Mouse (Mus musculus) right cerebral cortex, postnatal 36 days (tissue): ENCODE measurements around the gene Mafg.

ENCODE experiments used
- DNase-seq, 2 experiments: peaks; one replicate each; pipeline ENCODE4 v3.0.0; 2022; ENCODE audit warnings: low spot score in 2 of 2, mixed read lengths in 1 of 2

Gene Mafg

DNA sequence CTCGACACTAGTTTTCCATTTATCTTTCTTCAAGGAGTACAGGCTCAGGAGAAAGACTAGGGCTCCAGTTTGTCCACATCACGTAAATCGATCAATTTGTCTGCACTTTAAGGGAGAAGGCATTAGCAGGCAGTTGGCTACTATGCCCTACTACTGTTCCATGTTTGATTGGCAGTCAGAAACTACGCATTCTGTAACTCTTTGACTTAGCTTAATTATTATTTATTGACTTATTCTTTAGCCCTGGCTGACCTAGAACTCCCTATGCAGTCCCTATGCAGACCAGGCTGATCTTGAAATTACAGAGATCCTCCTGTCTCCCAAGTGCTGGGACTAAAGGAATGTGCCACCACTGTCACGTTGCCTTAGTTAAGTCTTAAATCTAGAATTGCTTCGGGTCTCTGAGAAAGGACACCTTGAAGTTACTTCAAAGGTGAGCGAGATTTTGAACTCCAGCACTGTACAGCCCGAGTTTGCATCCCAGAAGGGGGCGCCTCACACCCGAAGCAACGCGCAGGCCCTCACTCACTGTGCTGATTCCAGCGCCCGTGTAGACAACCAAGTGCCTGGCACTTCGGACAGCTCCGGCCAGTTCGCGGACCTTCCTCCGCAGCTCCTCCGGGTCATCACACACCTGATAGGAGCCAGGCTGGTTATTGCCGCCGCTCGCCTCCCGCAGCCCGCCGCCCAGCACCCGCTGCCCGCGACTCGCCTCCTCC lies 9.3 kb downstream of the Mafg start:
- no peak for DNase-seq

DNA sequence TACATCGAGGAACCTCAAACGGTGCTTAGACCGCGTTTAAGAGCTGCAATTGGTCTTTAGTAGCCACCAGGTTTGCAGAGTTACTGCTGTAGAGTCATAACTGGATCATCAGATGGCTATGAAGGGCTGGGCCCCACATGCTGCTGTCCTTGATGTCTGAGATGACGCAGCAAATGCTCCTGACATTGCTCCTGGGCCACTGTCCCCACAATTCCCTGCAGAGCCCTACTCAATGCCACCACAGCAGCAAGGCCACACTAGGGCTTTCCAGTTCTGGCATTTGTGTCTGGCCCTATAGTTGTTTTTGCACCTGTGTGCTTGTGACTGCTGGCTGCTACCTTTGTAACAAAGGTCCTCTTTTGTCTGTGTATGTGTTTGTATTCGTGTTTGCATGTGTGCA lies 10.6 kb downstream of the Mafg start:
- DNase-seq = no peak

DNA sequence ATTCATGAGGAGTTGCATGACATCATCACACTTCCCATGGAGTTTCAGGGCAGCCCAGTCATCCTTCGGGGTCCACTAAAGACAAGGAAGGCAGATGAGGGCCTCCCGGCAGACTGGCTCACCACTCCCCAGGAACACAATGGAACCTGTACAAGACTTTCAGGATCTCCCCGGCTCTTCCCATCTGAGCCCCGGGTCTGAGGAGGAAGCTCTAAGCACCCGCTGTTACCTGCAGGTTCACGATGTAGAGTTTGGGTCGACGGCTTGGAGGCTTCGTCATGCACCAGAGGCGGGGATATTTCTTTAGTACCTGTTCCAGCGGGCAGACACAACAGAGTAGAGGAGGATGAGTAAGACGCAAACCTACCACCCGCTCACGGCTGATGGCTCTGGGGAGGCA lies 13.2 kb downstream of the Mafg start:
- no peak for DNase-seq

DNA sequence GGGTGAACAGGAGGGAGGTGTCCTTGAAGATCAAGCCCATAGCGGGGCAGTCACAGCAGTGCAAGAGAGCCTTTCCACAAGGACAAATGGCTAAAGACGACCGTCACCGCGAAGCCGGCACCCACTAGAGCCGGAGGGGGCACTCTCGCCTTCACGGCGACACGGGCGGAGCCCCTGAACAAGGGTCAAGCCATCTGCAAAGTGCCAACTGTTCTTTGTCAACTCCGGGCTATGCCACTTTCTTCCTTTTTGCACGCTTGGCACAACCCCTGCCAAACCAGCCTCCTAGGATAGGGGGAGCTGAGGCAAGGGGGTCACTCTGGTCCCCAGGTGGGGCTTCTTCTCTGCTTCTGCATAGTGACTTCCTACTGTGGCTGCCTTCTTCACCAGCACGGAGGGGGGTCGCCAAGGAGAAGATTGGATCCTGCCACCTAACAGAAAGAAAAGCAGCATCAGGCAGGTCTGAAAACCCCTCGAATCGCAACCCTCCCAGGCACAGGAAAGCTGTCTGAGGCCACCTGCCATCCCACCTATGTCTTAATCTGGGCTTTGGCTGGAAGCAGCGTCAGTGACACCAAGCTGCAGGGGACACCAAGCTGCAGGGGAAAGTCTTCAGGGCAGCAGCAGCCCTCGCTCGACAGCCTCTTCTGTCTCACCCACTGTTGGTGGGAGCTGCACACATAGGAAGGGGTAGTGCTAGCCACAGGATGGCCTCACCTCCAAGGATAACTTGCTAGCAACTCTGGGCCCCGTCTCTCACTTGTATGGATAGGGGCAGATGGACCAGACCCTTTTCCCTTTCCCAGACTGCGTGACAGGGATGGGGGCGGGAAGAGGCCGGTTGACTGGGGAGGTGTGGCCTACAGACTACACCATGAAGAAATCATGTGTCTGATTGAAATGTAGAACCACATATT lies 14.5 kb downstream of the Mafg start:
- DNase-seq = no peak

DNA sequence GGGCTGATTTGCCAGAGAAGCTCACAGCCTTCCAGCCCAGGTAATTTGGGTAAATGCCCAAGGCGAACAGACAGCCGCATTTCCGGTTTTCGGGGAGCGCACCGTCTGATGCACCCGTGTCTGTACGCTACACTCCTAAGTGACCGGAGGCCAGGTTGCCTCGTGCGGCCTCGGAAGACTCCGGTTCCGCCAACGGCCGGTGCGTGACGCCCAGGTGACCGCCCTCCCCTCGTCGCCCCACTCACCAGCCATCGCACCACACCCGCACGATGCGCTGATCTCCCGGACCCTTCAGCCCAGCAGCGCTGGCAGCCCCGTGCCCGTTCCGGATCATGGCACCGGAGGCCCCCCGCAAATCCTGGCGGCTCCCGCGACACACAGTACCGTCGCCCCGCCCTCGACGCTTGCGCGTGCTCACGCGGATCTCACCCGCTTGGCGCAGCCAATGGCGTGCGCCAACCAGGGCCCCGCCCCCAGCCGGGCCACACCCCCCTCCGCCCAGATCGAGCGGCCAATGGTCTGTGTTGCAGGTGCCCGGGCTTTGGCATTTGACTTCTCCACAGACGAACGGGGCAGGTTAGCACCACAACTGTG lies 15.8 kb downstream of the Mafg start, which contains the start of gene Pcyt2:
Gene Pcyt2, minus strand, starts transcription at position 418 of the 594 bp plus-strand sequence.
- DNase-seq = peak; percentile 87 to 88

DNA sequence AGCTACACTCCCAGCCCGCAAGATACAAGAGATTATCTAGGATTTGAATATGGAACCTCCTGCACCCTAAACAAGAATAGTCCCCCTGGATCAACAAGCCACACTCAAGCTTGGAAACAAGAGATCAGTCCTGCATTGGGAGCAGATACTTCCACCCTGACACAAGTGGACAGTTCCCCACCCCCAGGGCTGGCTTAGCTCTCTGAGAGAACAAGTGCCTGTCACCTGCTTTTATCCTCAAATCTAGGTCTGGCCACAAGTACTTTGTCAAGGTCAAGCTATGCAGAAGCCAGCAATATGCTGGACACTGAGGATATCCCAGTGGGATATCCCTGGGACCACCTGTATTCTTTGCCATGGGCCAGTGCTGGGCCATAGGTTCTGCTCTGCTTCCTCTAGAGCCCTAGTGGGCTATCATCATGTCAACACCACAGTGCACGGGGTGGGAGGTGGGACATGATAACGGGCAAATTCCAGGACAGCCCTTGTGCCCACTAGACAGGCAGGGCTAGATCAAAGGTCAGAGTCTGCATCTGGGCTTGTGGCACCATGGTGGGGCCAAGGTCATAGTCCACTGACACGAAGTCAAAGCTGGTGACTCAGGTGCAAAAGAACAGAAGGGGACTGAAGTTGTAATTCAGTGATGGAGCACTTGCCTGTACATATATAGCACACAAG lies 16.6 kb downstream of the Mafg start:
- no peak for DNase-seq

DNA sequence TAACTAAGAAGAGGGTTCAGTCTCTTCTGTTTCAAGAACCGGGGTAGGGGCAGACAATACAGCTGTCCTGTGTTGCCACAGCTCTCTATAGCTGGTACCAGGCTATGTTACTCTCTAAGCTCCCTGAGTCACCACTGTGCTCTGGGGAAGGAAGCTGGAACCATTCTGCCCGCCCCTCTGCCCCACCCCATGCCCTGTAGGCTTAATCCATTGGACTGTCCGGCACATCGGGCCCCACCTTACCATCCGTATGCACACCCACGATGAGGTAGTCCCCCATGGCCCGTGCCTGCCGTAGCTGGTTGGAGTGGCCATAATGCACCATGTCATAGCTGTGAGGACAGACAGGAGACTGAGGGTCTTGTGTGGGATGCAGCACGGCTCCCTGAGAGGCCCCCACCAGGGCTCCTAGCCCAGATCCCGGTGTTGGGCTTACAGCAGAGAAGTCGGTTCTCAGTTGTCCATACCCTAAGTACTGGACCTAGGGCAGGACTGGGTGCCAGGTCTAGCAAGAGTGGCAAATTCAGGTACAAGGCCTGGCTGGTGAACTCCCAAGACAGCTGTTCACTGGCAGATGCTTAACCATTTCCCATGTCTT lies 17.7 kb downstream of the Mafg start:
- DNase-seq = no peak

DNA sequence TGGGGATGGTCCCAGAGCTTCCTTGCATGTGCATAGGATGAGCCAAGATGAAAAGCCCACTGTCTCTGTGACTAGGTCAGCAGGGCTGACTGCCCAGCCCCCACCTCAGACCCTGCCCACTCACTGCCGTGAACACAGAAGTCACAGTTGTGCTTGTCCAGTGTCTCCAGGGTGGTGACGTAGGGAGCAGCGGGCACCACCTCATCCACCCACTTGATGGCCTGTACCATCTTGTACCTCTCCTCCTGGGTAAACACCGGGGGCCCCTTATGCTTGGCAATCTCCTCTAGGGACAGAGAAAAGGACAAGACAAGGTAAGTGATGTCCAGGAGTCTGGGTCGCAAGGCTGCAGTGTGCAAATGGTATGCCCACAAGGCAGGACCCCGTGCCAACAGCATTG lies 18.2 kb downstream of the Mafg start:
- DNase-seq = no peak

DNA sequence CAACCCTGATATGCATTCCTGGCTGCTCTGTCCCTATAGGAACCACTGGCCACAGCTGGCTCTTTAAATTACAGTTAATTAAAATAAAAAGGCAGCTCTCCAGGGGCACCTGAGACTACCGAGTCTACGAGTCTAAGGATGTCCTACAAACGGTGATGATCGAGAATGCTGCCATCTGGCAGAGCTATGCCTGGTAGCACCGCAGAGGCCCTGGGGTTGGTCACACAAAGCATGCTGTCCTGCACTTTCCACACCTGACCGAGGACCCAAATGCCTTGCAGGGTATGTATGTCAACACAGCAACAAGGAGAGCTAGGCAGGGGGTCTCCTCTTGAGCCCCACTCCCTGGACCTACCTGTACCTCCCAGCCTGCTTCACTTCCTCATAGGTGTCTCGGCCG lies 19.4 kb downstream of the Mafg start:
- no peak for DNase-seq

DNA sequence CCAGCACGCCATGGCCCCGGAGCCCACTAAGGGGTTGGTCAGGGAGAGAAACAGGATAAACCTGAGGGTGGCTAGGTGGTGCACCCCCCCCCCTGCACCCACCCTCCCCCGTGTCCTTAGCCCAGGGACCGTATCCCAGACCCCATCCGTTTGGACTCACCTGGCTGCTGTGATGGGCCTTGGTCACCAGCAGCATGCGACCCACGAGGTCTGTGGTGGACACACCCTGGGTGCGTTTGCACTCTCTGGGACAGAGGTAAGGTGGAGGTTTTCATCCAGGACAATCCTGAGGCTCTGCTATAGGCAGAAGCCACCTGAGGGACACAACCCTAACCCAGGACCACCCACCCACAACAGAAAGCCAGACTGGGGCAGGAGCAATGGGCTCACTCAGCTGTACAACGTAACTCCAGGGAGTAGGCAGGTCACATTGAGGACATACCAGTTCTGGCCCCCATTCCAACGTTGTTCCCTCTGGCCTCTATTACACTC lies 19.9 kb downstream of the Mafg start:
- DNase-seq = no peak

DNA sequence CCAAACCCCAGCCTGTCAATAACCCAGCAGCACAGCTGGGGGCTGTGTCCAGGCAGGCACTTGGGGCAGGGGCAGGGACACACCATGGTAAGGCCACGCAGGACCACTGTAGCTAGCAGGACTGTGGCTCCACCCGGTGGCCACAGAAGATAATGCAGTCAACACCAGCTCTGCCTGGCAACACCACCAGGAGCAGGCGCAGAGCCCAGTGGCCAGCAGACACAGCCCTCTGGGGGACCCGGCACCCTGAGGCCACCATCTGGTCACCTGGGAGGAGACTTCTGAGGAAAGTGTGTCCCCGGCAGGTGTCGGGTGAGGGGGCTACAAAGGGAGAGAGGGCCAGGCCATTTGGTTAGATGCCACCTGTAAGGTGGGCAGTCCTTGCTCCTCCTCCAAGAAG lies 20.6 kb downstream of the Mafg start:
- DNase-seq = no peak

DNA sequence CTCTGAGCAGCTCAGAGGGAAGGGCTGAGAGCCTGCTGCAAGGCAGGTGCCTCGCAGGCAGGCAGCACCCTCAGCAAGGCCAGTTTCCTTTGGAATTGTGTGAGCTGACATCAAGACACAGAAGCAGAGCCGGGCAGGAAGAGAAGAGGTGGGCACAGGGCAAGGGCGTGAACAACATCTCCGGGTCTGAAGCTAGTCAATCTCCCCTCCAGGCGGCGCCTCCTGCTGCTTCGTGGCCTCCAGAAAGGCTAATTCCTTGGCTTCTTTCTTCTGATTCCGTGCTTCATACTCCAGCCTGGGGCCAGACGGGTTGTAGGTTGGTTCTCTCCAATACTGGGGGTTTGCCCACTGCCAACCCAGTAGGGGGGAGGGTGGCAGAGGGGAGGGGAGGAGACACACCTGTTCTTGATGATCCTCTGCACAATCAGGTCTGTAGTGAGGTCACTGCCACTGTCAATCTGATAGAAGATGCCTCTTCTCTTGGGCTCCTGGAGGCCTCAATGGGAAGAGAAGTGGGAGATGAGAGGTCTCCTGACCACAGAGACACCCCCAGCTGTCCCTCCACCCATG lies 22.8 kb downstream of the Mafg start:
- no peak for DNase-seq

DNA sequence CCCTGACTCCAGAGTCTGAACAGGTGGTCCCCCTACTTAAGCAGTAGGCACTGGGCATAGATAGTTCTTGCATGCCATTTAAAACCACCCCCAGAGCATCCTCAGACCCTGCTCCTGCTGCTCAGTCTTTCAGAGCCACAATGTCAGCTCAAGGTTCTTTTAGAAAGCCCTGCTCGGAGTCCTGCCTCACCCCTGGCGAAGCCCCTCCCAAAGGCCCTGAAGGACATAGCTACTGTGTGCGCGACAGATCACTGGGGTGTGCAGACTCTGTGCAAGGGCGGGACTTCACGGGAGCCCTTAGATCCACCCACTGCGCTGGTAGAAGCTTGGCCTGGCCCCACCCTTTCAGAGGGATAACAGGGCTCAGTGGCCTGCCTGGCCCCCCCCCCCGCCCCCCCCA lies 24.1 kb downstream of the Mafg start:
- DNase-seq = no peak

DNA sequence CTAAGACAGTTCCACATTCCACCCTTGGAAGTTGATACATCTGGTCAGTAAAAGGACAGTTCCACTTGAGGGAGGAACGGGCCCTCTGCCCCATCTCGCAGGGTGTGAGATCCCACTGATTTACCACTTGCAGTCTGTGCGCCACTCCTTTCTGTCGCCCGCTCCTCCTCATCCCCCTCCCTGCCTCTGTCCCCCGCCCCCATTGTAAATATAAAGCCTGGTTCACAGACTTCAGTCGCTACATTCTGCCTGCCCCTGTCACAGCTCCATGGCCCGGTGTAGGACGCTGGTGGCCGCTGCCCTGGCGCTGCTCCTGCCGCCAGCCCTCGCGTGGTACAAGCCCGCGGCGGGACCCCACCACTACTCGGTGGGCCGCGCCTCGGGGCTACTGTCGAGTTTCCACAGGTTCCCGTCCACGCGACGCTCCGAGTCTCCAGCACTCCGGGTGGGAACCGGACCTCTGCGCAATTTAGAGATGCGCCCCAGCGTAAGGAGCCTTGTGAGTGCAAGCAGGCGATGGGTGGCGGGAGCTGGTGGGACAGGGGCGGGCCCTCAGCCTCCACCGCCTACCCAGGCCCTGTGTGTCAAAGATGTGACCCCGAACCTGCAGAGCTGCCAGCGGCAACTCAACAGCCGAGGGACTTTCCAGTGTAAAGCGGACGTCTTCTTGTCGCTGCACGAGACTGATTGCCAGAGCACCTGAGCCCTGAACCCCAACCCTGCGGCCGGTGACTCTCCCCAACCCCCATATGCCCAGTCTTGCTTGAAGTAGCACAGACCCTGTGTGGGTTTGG lies 25.0 kb downstream of the Mafg start, which contains the start of gene Npb:
Gene Npb, plus strand, starts transcription at position 237 of the 794 bp plus-strand sequence.
- no peak for DNase-seq

DNA sequence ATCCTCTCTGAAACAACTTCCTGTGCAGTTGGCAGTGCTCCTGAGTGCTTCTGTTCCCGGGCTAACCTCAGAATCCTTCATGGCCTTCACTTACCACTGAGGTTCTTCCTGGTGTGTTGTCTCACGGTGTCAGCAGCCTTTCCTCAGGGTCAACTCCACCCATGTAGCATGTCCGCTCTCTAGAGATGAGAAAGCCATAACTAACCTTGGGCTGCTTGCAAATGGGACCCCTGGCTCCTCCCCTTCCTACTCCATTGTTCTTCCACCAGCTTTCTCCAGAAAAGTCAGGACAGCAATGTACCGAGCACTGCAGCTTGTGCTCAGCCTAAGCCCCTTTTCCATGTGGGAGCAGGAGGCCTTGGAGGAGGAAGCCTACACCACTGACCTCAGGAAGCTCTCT lies 26.6 kb downstream of the Mafg start:
- no peak for DNase-seq

DNA sequence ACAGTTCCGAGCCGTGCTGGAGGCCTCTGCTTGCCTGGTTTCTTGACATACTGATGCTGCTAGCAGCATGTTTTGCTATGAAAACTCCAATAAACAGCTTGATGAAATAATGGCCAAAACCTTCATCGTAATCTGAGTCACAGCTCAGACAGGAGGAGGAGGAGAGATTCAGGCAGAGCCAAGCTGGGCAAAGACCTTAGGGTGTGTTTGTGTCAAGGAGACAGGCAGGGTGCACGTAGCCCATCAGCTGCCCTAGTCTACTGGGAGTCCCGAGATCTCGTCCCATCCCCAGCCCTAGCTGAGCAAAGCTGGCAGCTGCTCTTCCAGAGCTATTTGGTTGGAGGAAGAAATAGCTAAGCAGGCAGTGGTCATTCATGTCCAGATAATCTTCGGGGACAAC lies 27.7 kb downstream of the Mafg start:
- no peak for DNase-seq

DNA sequence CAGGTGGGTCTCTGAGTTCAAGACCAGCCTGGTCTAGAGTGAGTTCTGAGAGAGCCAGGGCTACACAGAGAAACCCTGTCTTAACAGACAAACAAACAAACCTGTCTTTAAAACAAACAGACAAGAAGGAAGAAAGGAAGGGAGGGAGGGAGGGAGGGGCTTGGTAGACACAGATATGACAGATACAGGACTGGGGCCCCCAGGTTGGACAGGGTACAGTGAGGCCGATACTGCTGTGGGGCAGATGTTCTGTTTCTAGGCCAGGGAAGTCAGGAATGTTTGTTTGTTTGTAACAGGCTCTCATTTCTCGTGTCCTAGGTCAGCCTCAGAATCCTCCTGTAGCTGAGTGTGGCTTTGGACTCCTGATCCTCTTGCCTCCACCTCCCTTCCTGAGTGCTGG lies 29.9 kb downstream of the Mafg start:
- DNase-seq = no peak

DNA sequence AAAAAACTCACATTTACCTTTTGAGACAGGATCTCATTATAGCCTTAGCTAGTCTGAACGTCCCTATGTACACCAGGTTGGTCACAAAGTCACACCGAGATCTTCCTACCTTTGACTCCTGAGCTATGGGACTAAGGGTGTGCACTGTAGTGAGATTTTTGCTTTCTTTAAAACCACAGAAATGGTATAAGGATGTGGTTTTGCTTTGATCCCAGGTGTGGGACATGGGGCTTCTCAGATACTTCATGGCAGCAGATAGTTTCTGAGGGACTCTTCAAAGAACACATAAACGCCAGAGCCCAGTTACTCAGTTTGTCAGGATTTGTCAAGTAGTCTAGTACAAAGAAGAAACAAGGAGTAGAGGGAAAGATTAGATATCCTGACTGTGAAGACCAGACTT lies 32.7 kb downstream of the Mafg start:
- no peak for DNase-seq

DNA sequence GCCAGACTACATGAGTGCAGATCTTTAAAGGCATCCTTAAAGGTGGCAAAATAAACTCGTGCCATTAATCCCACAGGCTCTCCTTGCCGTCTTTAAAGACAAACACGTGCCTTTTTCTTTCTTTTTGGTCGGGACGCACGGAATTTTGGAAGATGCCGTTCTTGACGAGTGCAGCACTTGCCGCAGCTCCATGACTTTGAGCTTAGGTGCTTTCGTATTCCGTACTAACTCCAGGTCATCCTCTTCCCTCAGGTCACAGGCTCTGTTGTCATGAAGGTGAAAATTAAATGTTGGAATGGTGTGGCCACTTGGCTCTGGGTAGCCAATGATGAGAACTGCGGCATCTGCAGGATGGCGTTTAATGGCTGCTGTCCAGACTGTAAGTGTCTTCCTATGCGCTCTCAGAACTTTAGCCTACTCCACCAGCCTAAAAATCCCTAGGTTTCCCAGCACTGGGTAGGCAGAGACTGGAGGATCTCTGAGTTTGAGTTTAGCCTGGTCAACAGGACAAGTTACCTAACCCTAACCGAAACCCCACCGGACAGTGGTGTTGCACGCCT lies 34.3 kb downstream of the Mafg start:
- DNase-seq = no peak
